Mouse (Mus musculus) heart, postnatal 0 days (tissue): ENCODE data around the gene Olfr1212. TPM values are rescaled to one million over a fixed set of nuclear protein-coding genes. Genes with fewer than 3 reads are reported as not detected.

Source experiments
- ATAC-seq: fragments of 200-750 bp; cut with Nextera tagmentation; 2 replicates; pipeline ENCODE4 v1.8.0; 2017; ENCODE audit warnings: low read depth, moderate number of reproducible peaks, moderate library complexity; ENCODE audit not compliant: insufficient read depth
- DNase-seq: peaks from one replicate; pipeline ENCODE4 v3.0.0-alpha.2; 2016; ENCODE audit warnings: low spot score
- H3K27ac ChIP-seq: fragments of 300-500 bp; sonication (generic); 2 replicates; pipeline ENCODE4 v1.5.1; 2014; ENCODE audit warnings: low read depth, mild to moderate bottlenecking
- H3K27me3 ChIP-seq: fragments of 300-500 bp; sonication (generic); 2 replicates; pipeline ENCODE4 v1.6.1; 2014; ENCODE audit warnings: low read length, mixed read lengths; ENCODE audit not compliant: control insufficient read depth, insufficient read depth
- H3K36me3 ChIP-seq: fragments of 300-500 bp; sonication (generic); replicated peaks from 2 replicates; pipeline ENCODE4 v1.6.1; 2014; ENCODE audit warnings: low read length, mixed read lengths; ENCODE audit not compliant: control insufficient read depth, insufficient read depth
- H3K4me1 ChIP-seq: fragments of 300-500 bp; sonication (generic); 2 replicates; pipeline ENCODE4 v1.6.1; 2014; ENCODE audit warnings: antibody characterized with exemption; ENCODE audit not compliant: control insufficient read depth, insufficient read depth
- H3K4me2 ChIP-seq: fragments of 300-500 bp; sonication (generic); 2 replicates; pipeline ENCODE4 v1.6.1; 2014; ENCODE audit warnings: low read depth, mild to moderate bottlenecking, low read length, moderate library complexity
- H3K4me3 ChIP-seq: fragments of 300-500 bp; sonication (generic); 2 replicates; pipeline ENCODE4 v1.5.1; 2014; ENCODE audit warnings: low read depth, low read length
- H3K9ac ChIP-seq: fragments of 300-500 bp; sonication (generic); replicated peaks from 2 replicates; pipeline ENCODE4 v1.6.1; 2014; ENCODE audit warnings: low read depth, low read length, mixed read lengths
- H3K9me3 ChIP-seq: fragments of 300-500 bp; sonication (generic); replicated peaks from 2 replicates; pipeline ENCODE4 v1.6.1; 2016; ENCODE audit warnings: low read length; ENCODE audit not compliant: control insufficient read depth
- CTCF ChIP-seq: IDR thresholded peaks from 2 replicates; pipeline ENCODE4 v1.5.1; 2016; ENCODE audit warnings: antibody characterized with exemption, control low read depth, low read depth
- EP300 ChIP-seq: IDR thresholded peaks from 2 replicates; pipeline ENCODE4 v1.6.1; 2016; ENCODE audit warnings: antibody characterized with exemption, low read depth
- WGBS: fragments of 180-500 bp; shearing (Covaris S2); extraction: QIAGEN DNeasy Blood & Tissue Kit; methylation state at CpG from one replicate; pipeline ENCODE4 v1.1.7; 2014; 5-methylcytosine and 5-hydroxymethylcytosine counted together
- polyA plus RNA-seq: library from polyadenylated mRNA; unstranded; fragments of >200 nt; fragmentation: Nextera tagmentation; extraction: Ambion mirVana; gene quantifications from 2 replicates; pipeline ENCODE4 v1.2.1, GENCODE M21; 2015
- total RNA-seq: library from RNA; depleted of rRNA; stranded (reverse); fragments of >200 nt; gene quantifications from 2 replicates; pipeline ENCODE4 v1.2.3, GENCODE M21; 2014; ENCODE audit warnings: low replicate concordance; rRNA removed

The Olfr1212 gene
- total RNA-seq (not detected in 2 replicates), polyA plus RNA-seq (not detected in 2 replicates)

DNA sequence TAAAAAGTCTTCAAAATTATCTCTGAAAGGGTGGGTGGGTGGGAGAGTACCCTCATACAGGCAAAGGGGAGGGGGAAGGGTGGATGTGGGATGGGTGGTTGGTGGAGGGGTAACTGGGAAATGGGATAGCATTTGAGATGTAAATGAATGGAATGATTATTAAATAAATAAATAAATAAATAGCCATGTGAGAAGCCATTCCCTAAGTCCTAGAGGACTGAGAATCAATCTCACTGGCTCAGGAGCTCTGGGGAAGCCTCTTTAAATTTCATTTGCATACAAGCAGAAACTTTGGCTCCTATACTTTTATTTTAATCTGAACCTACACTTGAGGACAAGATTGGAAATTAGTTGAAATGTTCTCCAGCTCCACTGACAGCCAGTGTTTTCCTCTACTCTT lies at the start of gene Olfr1212:
Olfr1212 (plus strand) TSS at position 301 of the 400 bp plus-strand sequence.
- ATAC-seq = no peak
- no peak within 1 kb of the TSS for H3K9ac ChIP-seq
- TF ChIP-seq CTCF (no peak), EP300 (no peak)
- H3K27ac ChIP-seq = no peak within 1 kb of the TSS
- no peak within 1 kb of the TSS for H3K4me3 ChIP-seq
- no peaks in the 10 kb centered on the region for H3K36me3 ChIP-seq
- H3K4me1 ChIP-seq = no peaks in the 10 kb centered on the region
- DNase-seq = no peak
- H3K9me3 ChIP-seq = no peaks in the 10 kb centered on the region
- H3K4me2 ChIP-seq = no peak within 1 kb of the TSS
- H3K27me3 ChIP-seq = no peaks in the 10 kb centered on the region

DNA sequence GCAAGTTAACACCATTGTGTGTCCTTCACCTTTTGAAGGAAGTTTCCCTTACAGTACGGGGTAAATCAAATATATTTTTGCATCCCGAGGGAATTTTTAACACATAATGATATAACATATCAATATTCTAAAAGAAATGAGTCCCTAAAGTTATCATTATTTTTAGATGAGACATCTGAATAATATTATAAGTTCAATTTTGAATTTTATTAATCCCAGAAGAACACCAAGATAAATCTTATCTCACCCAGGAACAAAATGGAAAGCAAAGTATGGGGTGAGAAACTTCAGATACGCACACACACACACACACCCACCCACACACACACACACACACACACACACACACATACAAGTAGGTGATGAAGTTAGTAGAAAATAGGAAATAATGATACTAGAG lies 38.7 kb upstream of the Olfr1212 start, which contains the start of gene Olfr1209:
Olfr1209 (minus strand) TSS at position 101 of the 400 bp plus-strand sequence.
- H3K9ac ChIP-seq = no peak within 1 kb of the TSS
- H3K27me3 ChIP-seq = no peaks in the 10 kb centered on the region
- H3K9me3 ChIP-seq = no peaks in the 10 kb centered on the region
- H3K4me2 ChIP-seq = no peak within 1 kb of the TSS
- no peak within 1 kb of the TSS for H3K4me3 ChIP-seq
- ATAC-seq = no peak
- WGBS = 78% methylated on average over 3 of the region's 3 CpGs
- no peaks in the 10 kb centered on the region for H3K4me1 ChIP-seq
- no peak within 1 kb of the TSS for H3K27ac ChIP-seq
- no peaks in the 10 kb centered on the region for H3K36me3 ChIP-seq
- DNase-seq = no peak
- TF ChIP-seq CTCF (no peak), EP300 (no peak)

DNA sequence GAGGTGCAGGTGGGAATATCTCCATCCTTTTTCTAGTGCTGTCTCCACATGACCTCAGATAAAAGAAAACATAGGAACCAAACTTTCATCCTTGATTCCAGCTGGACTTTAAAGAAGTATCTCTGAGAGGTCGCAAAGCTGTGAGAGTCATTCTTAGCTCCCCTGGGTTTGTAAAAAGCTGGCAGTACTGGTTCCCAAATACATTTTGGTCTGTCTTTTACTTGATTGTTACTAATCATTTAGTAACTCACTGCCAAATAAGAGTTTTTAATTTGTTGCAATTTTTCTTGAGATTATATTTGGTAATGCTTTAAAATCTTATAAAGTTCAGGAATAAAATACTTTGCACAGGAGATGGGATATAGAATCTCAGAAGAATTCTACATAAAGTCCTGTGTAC lies 15.8 kb upstream of the Olfr1212 start, which contains the start of gene Olfr1211:
Olfr1211 (minus strand) TSS at position 101 of the 400 bp plus-strand sequence.
- H3K27ac ChIP-seq = no peak within 1 kb of the TSS
- no peak within 1 kb of the TSS for H3K4me3 ChIP-seq
- no peak within 1 kb of the TSS for H3K4me2 ChIP-seq
- TF ChIP-seq EP300 (no peak), CTCF (no peak)
- H3K9me3 ChIP-seq = no peaks in the 10 kb centered on the region
- no peaks in the 10 kb centered on the region for H3K4me1 ChIP-seq
- ATAC-seq (no peak), DNase-seq (no peak)
- H3K36me3 ChIP-seq = no peaks in the 10 kb centered on the region
- no peak within 1 kb of the TSS for H3K9ac ChIP-seq
- H3K27me3 ChIP-seq = no peaks in the 10 kb centered on the region
- 83% methylated on average over 1 of the region's 1 CpGs for WGBS

DNA sequence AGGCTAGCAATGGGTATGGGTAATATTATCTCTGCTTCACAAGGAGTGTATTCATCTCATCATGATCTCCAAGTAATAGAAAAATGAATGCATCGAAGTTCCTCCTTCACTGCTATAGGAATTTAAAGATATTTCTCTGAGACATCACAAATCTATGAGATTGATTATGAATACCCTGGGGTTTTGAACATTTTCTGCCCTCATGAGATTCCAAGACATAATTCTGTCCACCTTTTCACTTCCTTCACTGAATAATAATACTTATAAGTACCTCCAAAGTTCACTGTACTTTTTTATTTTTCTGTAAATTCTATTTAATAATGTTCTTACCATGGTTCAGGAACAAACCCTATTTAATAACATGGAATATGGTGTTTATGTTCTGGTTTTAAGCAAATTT lies 26.4 kb downstream of the Olfr1212 start, which contains the start of gene Gm13762:
Gm13762 (minus strand) TSS at position 101 of the 400 bp plus-strand sequence.
- Histone ChIP-seq H3K9ac (no peak within 1 kb of the TSS), H3K4me1 (no peaks in the 10 kb centered on the region), H3K27ac (no peak within 1 kb of the TSS), H3K27me3 (no peaks in the 10 kb centered on the region), H3K9me3 (no peaks in the 10 kb centered on the region), H3K36me3 (no peaks in the 10 kb centered on the region), H3K4me3 (no peak within 1 kb of the TSS), H3K4me2 (no peak within 1 kb of the TSS)
- DNase-seq = no peak
- TF ChIP-seq CTCF (no peak), EP300 (no peak)
- WGBS = 64% methylated on average over 1 of the region's 1 CpGs
- no peak for ATAC-seq

DNA sequence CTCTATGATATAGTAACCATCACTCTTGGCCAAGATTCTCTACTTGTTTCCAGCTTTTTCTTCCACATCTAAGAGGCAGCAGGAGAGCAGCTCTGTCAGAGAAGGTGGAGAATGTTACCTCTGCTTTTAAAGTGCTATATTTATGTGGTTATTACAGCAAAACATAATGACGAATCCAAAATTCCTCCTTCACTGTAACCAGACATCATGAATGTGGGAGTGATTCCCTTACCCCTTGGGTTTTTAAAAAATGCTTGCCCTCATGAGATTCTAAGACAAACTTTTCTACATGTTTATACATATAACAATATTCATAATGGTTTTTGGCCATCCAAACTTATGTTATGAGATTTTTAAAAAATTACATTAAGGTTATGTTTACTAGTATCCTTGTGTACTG lies 38.8 kb downstream of the Olfr1212 start, which contains the start of gene Olfr1214:
Olfr1214 (minus strand) TSS at position 101 of the 400 bp plus-strand sequence.
- Histone ChIP-seq H3K27ac (no peak within 1 kb of the TSS), H3K9me3 (no peaks in the 10 kb centered on the region), H3K36me3 (no peaks in the 10 kb centered on the region), H3K4me2 (no peak within 1 kb of the TSS), H3K4me1 (no peaks in the 10 kb centered on the region), H3K27me3 (no peaks in the 10 kb centered on the region), H3K4me3 (no peak within 1 kb of the TSS), H3K9ac (no peak within 1 kb of the TSS)
- DNase-seq (no peak), ATAC-seq (no peak)
- TF ChIP-seq EP300 (no peak), CTCF (no peak)
- 61% methylated on average over 1 of the region's 1 CpGs for WGBS

DNA sequence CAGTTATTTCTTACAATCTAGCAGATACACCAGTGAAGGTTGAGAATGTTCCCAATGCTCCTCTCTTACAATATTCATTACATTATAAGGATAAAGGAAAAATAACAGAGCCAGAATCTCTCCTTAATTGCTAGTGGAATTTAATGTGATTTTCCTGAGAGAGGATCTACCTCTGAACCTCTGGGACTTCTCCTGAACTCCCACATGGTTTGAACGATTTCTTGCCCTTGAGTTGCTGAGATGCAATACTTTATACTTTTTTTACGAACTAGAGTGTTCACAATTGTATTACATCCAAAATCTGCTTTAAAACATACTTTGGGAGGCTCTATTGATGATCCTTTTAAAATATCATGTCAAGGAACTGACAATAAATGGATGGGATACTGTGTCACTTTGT lies 53.1 kb downstream of the Olfr1212 start, which contains the start of gene Olfr1215:
Olfr1215 (minus strand) TSS at position 101 of the 400 bp plus-strand sequence.
- Histone ChIP-seq H3K27me3 (no peaks in the 10 kb centered on the region), H3K4me3 (no peak within 1 kb of the TSS), H3K9me3 (no peaks in the 10 kb centered on the region; the same call in 1 of the 2 replicates), H3K4me1 (no peaks in the 10 kb centered on the region), H3K27ac (no peak within 1 kb of the TSS), H3K9ac (no peak within 1 kb of the TSS), H3K4me2 (no peak within 1 kb of the TSS), H3K36me3 (no peaks in the 10 kb centered on the region)
- DNase-seq = no peak
- WGBS = 43% methylated on average over 2 of the region's 2 CpGs
- ATAC-seq = no peak
- TF ChIP-seq EP300 (no peak), CTCF (no peak)

Other genes with a start within 250 kb of the Olfr1212 start
- not detected in 2 replicates for gene Olfr1196, start 249.4 kb upstream of the Olfr1212 start, total RNA-seq
- gene Olfr1196, start 249.4 kb upstream of the Olfr1212 start, polyA plus RNA-seq = not detected in 2 replicates
- gene Olfr1197, start 221.6 kb upstream of the Olfr1212 start, total RNA-seq = not detected in 2 replicates
- not detected in 2 replicates for gene Olfr1197, start 221.6 kb upstream of the Olfr1212 start, polyA plus RNA-seq
- not detected in 2 replicates for gene Olfr1198, start 202.6 kb upstream of the Olfr1212 start, total RNA-seq
- not detected in 2 replicates for gene Olfr1198, start 202.6 kb upstream of the Olfr1212 start, polyA plus RNA-seq
- gene Olfr1199, start 193.5 kb upstream of the Olfr1212 start, total RNA-seq = not detected in 2 replicates
- gene Olfr1199, start 193.5 kb upstream of the Olfr1212 start, polyA plus RNA-seq = not detected in 2 replicates
- gene Olfr1200, start 183.5 kb upstream of the Olfr1212 start, total RNA-seq = not detected in 2 replicates
- not detected in 2 replicates for gene Olfr1200, start 183.5 kb upstream of the Olfr1212 start, polyA plus RNA-seq
- not detected in 2 replicates for gene Olfr1201, start 160.9 kb upstream of the Olfr1212 start, total RNA-seq
- not detected in 2 replicates for gene Olfr1201, start 160.9 kb upstream of the Olfr1212 start, polyA plus RNA-seq
- not detected in 2 replicates for gene Olfr1202, start 139.5 kb upstream of the Olfr1212 start, total RNA-seq
- not detected in 2 replicates for gene Olfr1202, start 139.5 kb upstream of the Olfr1212 start, polyA plus RNA-seq
- not detected in 2 replicates for gene Olfr1205, start 124.2 kb upstream of the Olfr1212 start, total RNA-seq
- not detected in 2 replicates for gene Olfr1205, start 124.2 kb upstream of the Olfr1212 start, polyA plus RNA-seq
- not detected in 2 replicates for gene Olfr1204, start 104.7 kb upstream of the Olfr1212 start, total RNA-seq
- gene Olfr1204, start 104.7 kb upstream of the Olfr1212 start, polyA plus RNA-seq = not detected in 2 replicates
- not detected in 2 replicates for gene Olfr1206, start 90.7 kb upstream of the Olfr1212 start, total RNA-seq
- not detected in 2 replicates for gene Olfr1206, start 90.7 kb upstream of the Olfr1212 start, polyA plus RNA-seq
- gene Olfr1208, start 51.7 kb upstream of the Olfr1212 start, total RNA-seq = not detected in 2 replicates
- gene Olfr1208, start 51.7 kb upstream of the Olfr1212 start, polyA plus RNA-seq = not detected in 2 replicates
- gene Olfr1209, start 38.8 kb upstream of the Olfr1212 start, total RNA-seq = not detected in 2 replicates
- gene Olfr1209, start 38.8 kb upstream of the Olfr1212 start, polyA plus RNA-seq = not detected in 2 replicates
- not detected in 2 replicates for gene Olfr1211, start 15.9 kb upstream of the Olfr1212 start, total RNA-seq
- not detected in 2 replicates for gene Olfr1211, start 15.9 kb upstream of the Olfr1212 start, polyA plus RNA-seq
- gene Gm13762, start 26.3 kb downstream of the Olfr1212 start, total RNA-seq = not detected in 2 replicates
- not detected in 2 replicates for gene Gm13762, start 26.3 kb downstream of the Olfr1212 start, polyA plus RNA-seq
- not detected in 2 replicates for gene Olfr1214, start 38.7 kb downstream of the Olfr1212 start, total RNA-seq
- not detected in 2 replicates for gene Olfr1214, start 38.7 kb downstream of the Olfr1212 start, polyA plus RNA-seq
- gene Olfr1215, start 53.0 kb downstream of the Olfr1212 start, total RNA-seq = not detected in 2 replicates
- not detected in 2 replicates for gene Olfr1215, start 53.0 kb downstream of the Olfr1212 start, polyA plus RNA-seq
- gene Olfr1216, start 64.4 kb downstream of the Olfr1212 start, total RNA-seq = not detected in 2 replicates
- not detected in 2 replicates for gene Olfr1216, start 64.4 kb downstream of the Olfr1212 start, polyA plus RNA-seq
- not detected in 2 replicates for gene Olfr1217, start 78.1 kb downstream of the Olfr1212 start, total RNA-seq
- not detected in 2 replicates for gene Olfr1217, start 78.1 kb downstream of the Olfr1212 start, polyA plus RNA-seq
- not detected in 2 replicates for gene Olfr1218, start 107.2 kb downstream of the Olfr1212 start, total RNA-seq
- not detected in 2 replicates for gene Olfr1218, start 107.2 kb downstream of the Olfr1212 start, polyA plus RNA-seq
- not detected in 2 replicates for gene Olfr1219, start 129.5 kb downstream of the Olfr1212 start, total RNA-seq
- gene Olfr1219, start 129.5 kb downstream of the Olfr1212 start, polyA plus RNA-seq = not detected in 2 replicates
- gene Olfr1220, start 152.9 kb downstream of the Olfr1212 start, total RNA-seq = not detected in 2 replicates
- not detected in 2 replicates for gene Olfr1220, start 152.9 kb downstream of the Olfr1212 start, polyA plus RNA-seq
- gene Olfr1221, start 163.3 kb downstream of the Olfr1212 start, total RNA-seq = not detected in 2 replicates
- gene Olfr1221, start 163.3 kb downstream of the Olfr1212 start, polyA plus RNA-seq = not detected in 2 replicates
- not detected in 2 replicates for gene Olfr1222, start 179.1 kb downstream of the Olfr1212 start, total RNA-seq
- gene Olfr1222, start 179.1 kb downstream of the Olfr1212 start, polyA plus RNA-seq = not detected in 2 replicates
- gene Olfr1223, start 197.6 kb downstream of the Olfr1212 start, total RNA-seq = not detected in 2 replicates
- not detected in 2 replicates for gene Olfr1223, start 197.6 kb downstream of the Olfr1212 start, polyA plus RNA-seq
- gene Olfr1224-ps1, start 210.1 kb downstream of the Olfr1212 start, total RNA-seq = not detected in 2 replicates
- not detected in 2 replicates for gene Olfr1224-ps1, start 210.1 kb downstream of the Olfr1212 start, polyA plus RNA-seq
- gene Olfr1225, start 220.7 kb downstream of the Olfr1212 start, total RNA-seq = not detected in 2 replicates
- gene Olfr1225, start 220.7 kb downstream of the Olfr1212 start, polyA plus RNA-seq = not detected in 2 replicates
- not detected in 2 replicates for gene Olfr1226, start 246.1 kb downstream of the Olfr1212 start, total RNA-seq
- gene Olfr1226, start 246.1 kb downstream of the Olfr1212 start, polyA plus RNA-seq = not detected in 2 replicates